ENCODE assay signal across 18 mouse cellular contexts in genomic region chr9:21943046-21943445, GRCm38 (mm10). TPM values are rescaled to one million over a fixed set of nuclear protein-coding genes. Genes with fewer than 3 reads are reported as not detected.
"Had no signal": no experiment of that assay in that cellular context is flagged by ENCODE, and none has a peak within 500 bp of the region (broad histone marks: within the 10 kb centered on the region; RNA-seq: fewer than 3 reads in every experiment).

No protein-coding gene starts in this region.

- H3K9me3 ChIP-seq: midbrain, embryonic 13.5 days; midbrain, embryonic 15.5 days; neural tube, embryonic 13.5 days; neural tube, embryonic 15.5 days had no signal

- H3K27ac ChIP-seq: midbrain, embryonic 10.5 days; midbrain, embryonic 13.5 days; midbrain, embryonic 15.5 days; neural tube, embryonic 13.5 days; neural tube, embryonic 15.5 days had no signal

- H3K9ac ChIP-seq: lung, embryonic 14.5 days; midbrain, embryonic 13.5 days; midbrain, embryonic 15.5 days; neural tube, embryonic 13.5 days; neural tube, embryonic 15.5 days had no signal

- H3K4me2 ChIP-seq: lung, embryonic 14.5 days; midbrain, embryonic 13.5 days; midbrain, embryonic 15.5 days; neural tube, embryonic 13.5 days; neural tube, embryonic 15.5 days had no signal

- H3K27me3 ChIP-seq: midbrain, embryonic 15.5 days had no signal

- DNase-seq: lung, adult 18-20 months; lung, embryonic 14.5 days; lung, postnatal 10 days; retina, postnatal 1 day; right cerebral cortex, adult 18-20 months; right cerebral cortex, postnatal 25 days; right cerebral cortex, postnatal 4 days; spleen, adult 18-20 months; thymus, adult 18-20 months; thymus, postnatal 14 days; thymus, postnatal 36 days had no signal

- H3K4me3 ChIP-seq: midbrain, embryonic 10.5 days; midbrain, embryonic 13.5 days; midbrain, embryonic 15.5 days; myocyte; neural tube, embryonic 13.5 days; neural tube, embryonic 15.5 days had no signal

RNA-seq across cellular contexts. Expression of gene Plppr2, which starts 6.2 kb away (rescaled TPM):
- total RNA-seq: megakaryocyte-erythroid progenitor cell, adult 5-6 weeks had no signal

RNA-seq across cellular contexts. Expression of gene Ccdc159, which starts 15.8 kb away (rescaled TPM):
- total RNA-seq: megakaryocyte-erythroid progenitor cell, adult 5-6 weeks had no signal
